Mouse (Mus musculus) thymus, adult 2 months (tissue): ENCODE data around the gene Tinagl1. TPM values are rescaled to one million over a fixed set of nuclear protein-coding genes. Genes with fewer than 3 reads are reported as not detected.

ENCODE experiments used
- DNase-seq: peaks from one replicate; pipeline ENCODE4 v3.0.0; 2021
- H3K27ac ChIP-seq: fragments of 200-500 bp; 2 replicates; pipeline ENCODE4 v1.5.1; 2012; ENCODE audit warnings: low read length, control low read depth; ENCODE audit not compliant: control insufficient read depth, insufficient read depth
- H3K27me3 ChIP-seq: fragments of 200-500 bp; 2 replicates; pipeline ENCODE4 v1.6.1; 2012; ENCODE audit warnings: mild to moderate bottlenecking, low read length, moderate library complexity, mixed read lengths; ENCODE audit not compliant: control insufficient read depth, insufficient read depth
- H3K36me3 ChIP-seq: fragments of 200-500 bp; 2 replicates; pipeline ENCODE4 v1.6.1; 2012; ENCODE audit warnings: mild to moderate bottlenecking, low read length, moderate library complexity; ENCODE audit not compliant: control insufficient read depth, insufficient read depth
- H3K4me1 ChIP-seq: fragments of 200-500 bp; replicated peaks from 2 replicates; pipeline ENCODE4 v1.6.1; 2012; ENCODE audit warnings: low read length; ENCODE audit not compliant: control insufficient read depth, insufficient read depth
- H3K4me3 ChIP-seq: fragments of 200-500 bp; 2 replicates; pipeline ENCODE4 v1.5.1; 2012; ENCODE audit warnings: mild to moderate bottlenecking, low read length, control low read depth, moderate library complexity; ENCODE audit not compliant: control insufficient read depth, insufficient read depth
- CTCF ChIP-seq: fragments of 200-500 bp; IDR thresholded peaks from 2 replicates; pipeline ENCODE4 v1.5.1; 2012; ENCODE audit warnings: mild to moderate bottlenecking, control low read depth, low read length, moderate library complexity, borderline replicate concordance; ENCODE audit not compliant: control insufficient read depth, poor library complexity, insufficient read depth; ENCODE audit errors: extremely low read depth
- POLR2A ChIP-seq: fragments of 200-500 bp; IDR thresholded peaks from 2 replicates; pipeline ENCODE4 v1.6.1; 2012; ENCODE audit warnings: mild to moderate bottlenecking, low read length, control low read depth, moderate library complexity; ENCODE audit not compliant: control insufficient read depth, poor library complexity, insufficient read depth; ENCODE audit errors: extremely low read depth
- WGBS: fragments of 180-500 bp; shearing (Covaris S2); methylation state at CpG from one replicate; pipeline ENCODE4 v1.1.7; 2018; 5-methylcytosine and 5-hydroxymethylcytosine counted together
- polyA plus RNA-seq: library from polyadenylated mRNA; depleted of rRNA; stranded (reverse); fragments of >200 nt; gene quantifications from 2 replicates; pipeline ENCODE4 v1.2.3, GENCODE M21; 2012

The Tinagl1 gene
- polyA plus RNA-seq, 1 experiment = 40.3 TPM

DNA sequence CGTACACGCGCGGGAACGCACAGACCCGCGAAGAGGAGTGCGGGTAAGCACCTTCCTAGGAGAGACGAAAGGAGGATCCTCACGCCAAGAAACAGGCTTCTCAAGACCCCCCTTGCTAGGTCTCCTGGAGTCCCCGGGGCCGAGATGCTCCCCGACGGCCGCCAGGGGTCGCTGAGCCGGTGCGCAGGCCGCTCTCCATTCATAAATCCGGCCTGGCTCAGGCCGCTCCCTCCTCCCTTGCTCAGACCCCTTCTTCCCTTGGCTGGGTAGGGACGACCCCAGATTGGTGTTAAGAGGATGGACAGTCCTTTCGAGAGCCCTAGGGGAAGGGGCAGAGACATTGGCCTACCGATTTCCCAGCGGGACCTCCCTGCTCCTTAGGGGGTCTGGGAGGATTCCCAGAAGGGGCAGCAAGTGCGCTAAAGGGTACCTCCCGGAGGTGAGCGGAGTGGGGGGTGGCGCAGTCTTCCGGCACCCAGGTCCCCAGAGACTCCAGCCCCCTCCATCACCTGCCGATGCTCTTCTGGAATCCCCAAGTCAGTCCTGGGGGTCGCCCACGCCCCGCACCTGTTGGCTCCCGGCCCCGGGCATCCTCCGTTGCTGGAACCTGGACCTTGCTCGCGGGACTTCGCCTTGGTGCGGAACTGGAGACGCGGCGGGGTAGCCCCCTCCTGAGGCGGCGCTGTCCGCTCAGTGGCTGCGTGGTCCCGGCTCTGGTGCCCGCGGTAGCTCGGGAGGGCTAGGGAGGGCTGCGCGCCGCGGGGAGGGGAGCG, 36.3 kb downstream of the Tinagl1 start:
- H3K4me3 ChIP-seq = no peak overlapping the region

DNA sequence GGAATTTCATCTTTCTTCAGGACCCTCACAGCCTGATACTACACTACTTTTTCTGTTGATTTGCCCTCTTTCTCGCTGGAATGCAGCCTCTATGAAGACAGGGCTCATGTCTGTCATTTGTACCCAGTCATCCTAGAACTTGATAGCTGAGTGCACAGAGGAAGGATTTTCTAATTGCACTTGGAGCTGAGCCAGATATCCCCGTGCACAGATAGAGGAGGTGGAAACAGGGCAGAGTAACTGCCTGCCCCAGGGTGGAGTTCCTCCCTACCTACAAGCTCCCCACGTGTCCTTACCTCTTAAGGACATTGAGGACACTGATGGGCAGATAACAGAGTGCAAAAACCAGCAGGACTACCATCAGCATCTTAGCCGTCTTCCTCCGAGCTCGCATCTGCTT, 41.5 kb downstream of the Tinagl1 start:
- TF ChIP-seq CTCF (no peak), POLR2A (no peak)
- Histone ChIP-seq H3K27ac (no peak overlapping the region), H3K4me3 (no peak overlapping the region), H3K36me3 (no peaks in the 10 kb centered on the region), H3K4me1 (0 out of 2 replicates have a peak, but pooled peaks cover 3% of the 10 kb centered on the region), H3K27me3 (no peaks in the 10 kb centered on the region; the same call in 1 of the 2 replicates)
- WGBS = 77% methylated on average over 6 of the region's 6 CpGs
- DNase-seq = no peak

More for the DNA sequence above, 36.3 kb downstream of the Tinagl1 start:
- Histone ChIP-seq H3K27me3 (no peaks in the 10 kb centered on the region; the same call in 1 of the 2 replicates), H3K36me3 (no peaks in the 10 kb centered on the region), H3K27ac (no peak overlapping the region), H3K4me1 (no peaks in the 10 kb centered on the region)
- TF ChIP-seq CTCF = peak; percentile 88
- no peak for TF ChIP-seq POLR2A
- 2% methylated on average over 55 of the region's 57 CpGs for WGBS
- peak; percentile 57 for DNase-seq

DNA sequence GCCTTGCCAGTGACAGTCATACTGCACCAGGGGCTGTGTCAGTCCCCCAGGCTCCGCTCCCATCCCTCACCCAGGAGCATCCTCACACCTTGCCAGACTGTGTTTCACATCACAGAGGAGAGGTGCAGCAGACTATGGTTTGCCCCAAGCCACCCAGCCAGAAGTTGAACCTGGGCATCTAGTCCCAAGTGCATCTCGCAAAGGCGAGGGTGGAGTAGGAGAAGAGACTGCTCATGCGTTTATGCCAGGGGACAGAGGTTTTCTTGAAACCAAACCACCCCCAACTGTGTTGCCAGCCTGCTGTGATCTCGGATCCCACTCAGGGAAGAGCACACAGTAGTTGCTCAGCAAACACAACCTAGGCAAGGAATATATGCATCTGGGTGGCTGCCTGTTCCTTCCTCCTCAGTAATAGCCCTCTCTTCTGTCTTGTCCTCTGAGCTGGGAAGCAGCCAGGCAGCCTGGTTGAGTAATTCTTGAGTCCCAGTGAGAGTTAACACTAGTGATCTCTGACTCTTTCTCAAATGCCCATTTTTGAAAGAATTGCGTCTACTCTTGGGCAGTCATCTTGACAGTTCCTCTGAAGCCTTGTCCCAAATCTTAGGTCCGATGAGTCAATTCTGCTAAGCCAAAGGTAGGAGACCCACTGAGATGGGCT, 43.3 kb downstream of the Tinagl1 start:
- 90% methylated on average over 7 of the region's 7 CpGs for WGBS
- Histone ChIP-seq H3K27me3 (no peaks in the 10 kb centered on the region), H3K4me3 (no peak overlapping the region), H3K36me3 (peaks cover 10% of the 10 kb centered on the region), H3K4me1 (0 out of 2 replicates have a peak, but pooled peaks cover 3% of the 10 kb centered on the region), H3K27ac (no peak overlapping the region)
- TF ChIP-seq CTCF (no peak), POLR2A (no peak)
- DNase-seq = no peak

DNA sequence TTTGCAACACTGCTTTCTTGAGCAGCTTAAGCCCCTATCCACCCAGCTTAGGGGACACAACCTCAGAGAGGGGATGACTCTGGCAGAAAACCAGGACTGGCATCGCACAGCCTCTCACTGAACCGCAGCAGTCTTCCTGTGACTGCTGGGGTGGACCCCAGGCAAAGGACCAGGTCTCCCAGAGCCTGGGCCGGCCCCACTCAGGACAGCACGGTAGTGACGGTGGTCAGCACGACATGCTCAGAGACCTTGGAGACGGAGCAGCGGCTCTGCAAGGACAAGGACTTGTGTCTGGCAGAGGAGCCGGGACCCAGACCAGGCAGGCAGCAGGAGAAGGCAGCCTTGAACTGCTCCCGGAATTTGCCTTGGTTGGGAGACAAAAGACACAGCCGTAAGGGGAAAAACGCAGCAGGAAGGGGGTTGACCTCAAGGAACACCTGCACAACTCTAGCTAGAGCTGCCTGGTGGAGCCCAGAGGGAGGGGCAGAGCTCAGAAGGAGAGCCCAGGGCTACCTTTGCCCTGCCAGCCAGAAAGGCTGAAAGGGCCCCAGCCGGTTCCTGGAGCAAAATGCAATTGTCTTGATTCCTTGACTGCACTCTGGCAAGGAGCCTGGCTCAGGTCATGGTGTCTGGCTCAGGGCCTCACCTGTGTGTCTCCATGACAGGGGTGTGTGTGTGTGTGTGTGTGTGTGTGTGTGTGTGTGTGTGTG, 44.1 kb downstream of the Tinagl1 start:
- 73% methylated on average over 13 of the region's 13 CpGs for WGBS
- H3K36me3 ChIP-seq = peaks cover 12% of the 10 kb centered on the region
- 0 out of 2 replicates have a peak, but pooled peaks cover 3% of the 10 kb centered on the region for H3K4me1 ChIP-seq
- no peak for DNase-seq
- H3K27ac ChIP-seq = no peak overlapping the region
- H3K4me3 ChIP-seq = no peak overlapping the region
- no peaks in the 10 kb centered on the region for H3K27me3 ChIP-seq
- TF ChIP-seq CTCF = no peak
- no peak for TF ChIP-seq POLR2A

DNA sequence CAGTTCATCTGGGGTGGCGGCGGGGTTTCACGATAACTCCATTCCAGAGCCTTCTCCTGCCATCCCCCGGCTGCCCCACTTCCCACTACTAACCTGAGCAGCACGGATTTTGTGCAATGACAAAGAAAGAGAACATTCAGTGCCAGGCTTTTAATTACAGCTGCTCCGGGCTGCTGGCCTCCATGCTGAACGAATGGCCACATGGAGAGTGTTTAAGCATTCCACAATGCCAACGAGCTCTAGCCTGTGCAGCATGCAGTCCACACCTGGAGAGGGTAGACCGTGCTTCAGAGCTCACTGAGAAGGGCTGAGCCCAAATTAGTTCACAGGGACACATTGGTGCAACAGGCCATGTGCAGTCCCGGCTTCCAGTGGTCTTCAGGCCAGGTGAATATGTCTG, 44.8 kb downstream of the Tinagl1 start:
- H3K36me3 ChIP-seq = peaks cover 19% of the 10 kb centered on the region
- H3K4me3 ChIP-seq = no peak overlapping the region
- H3K27me3 ChIP-seq = no peaks in the 10 kb centered on the region
- no peak overlapping the region for H3K27ac ChIP-seq
- H3K4me1 ChIP-seq = 0 out of 2 replicates have a peak, but pooled peaks cover 3% of the 10 kb centered on the region
- DNase-seq = no peak
- TF ChIP-seq CTCF (no peak), POLR2A (no peak)
- WGBS = 94% methylated on average over 10 of the region's 10 CpGs

DNA sequence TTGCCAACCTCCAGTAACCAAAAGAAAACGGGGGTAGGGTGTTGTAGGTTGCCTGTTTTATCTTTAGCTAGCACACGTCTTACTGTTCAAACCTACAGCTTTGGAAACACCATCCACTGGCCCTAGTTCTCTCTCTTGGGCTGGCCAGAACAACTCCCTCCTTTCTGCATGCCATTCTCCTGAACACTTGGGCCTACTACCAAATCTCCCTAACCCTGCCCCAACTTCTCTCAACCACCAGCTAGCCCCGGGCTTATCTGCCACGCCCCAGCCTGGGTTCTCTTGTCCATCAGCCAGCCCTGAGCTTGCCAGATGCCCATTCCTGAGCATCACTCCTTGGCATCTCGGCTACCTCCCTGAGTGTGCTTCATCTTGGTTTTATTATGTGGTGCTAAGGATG, 46.0 kb downstream of the Tinagl1 start:
- H3K27ac ChIP-seq = no peak overlapping the region
- peaks cover 25% of the 10 kb centered on the region for H3K36me3 ChIP-seq
- no peaks in the 10 kb centered on the region for H3K27me3 ChIP-seq
- H3K4me1 ChIP-seq = 0 out of 2 replicates have a peak, but pooled peaks cover 3% of the 10 kb centered on the region
- H3K4me3 ChIP-seq = no peak overlapping the region
- TF ChIP-seq POLR2A (no peak), CTCF (no peak)
- DNase-seq = no peak
- WGBS = 91% methylated on average over 5 of the region's 5 CpGs
